Mouse (Mus musculus): ENCODE results near the gene Hmga1b.

- TF ChIP-seq CTCF (IDR thresholded peaks at IDR 0.05; ENCODE audit: low read depth) (no peak), EP300 (IDR thresholded peaks at IDR 0.05; ENCODE audit: low read depth) (no peak)
Observed at GRCm38 (mm10) chr11:120768206-120768605, 5.6 kb downstream of the Hmga1b start.

Data from liver, postnatal 0 days (tissue).